Mouse (Mus musculus): ENCODE measurements at regions not wholly inside any gene's neighbourhood (a gene's known extent, or its start where the extent isn't known, plus 50 kb on each side); places are given as distances from the start of the nearest gene placed in this dataset.

GRCm38 (mm10) chr10:26434586-26434985 is 58.8 kb upstream of the L3mbtl3 start:
- no peak for DNase-seq (ENCODE audit: low spot score)

- DNase-seq (ENCODE audit: low spot score), result no peak
Measured at GRCm38 (mm10) chr10:26440720-26441119, 64.9 kb upstream of the L3mbtl3 start.

- peak; percentile 22 for DNase-seq (ENCODE audit: low spot score)
Measured at GRCm38 (mm10) chr10:26484311-26484710, 108.5 kb upstream of the L3mbtl3 start.

- no peak for DNase-seq (ENCODE audit: low spot score)
Measured at GRCm38 (mm10) chr10:26491351-26491750, 115.6 kb upstream of the L3mbtl3 start.

GRCm38 (mm10) chr10:26492146-26492545 is 116.4 kb upstream of the L3mbtl3 start:
- DNase-seq (ENCODE audit: low spot score), result no peak

GRCm38 (mm10) chr10:26492856-26493484 is 117.2 kb upstream of the L3mbtl3 start:
- no peak for DNase-seq (ENCODE audit: low spot score)

GRCm38 (mm10) chr10:26493801-26494200 is 118.0 kb upstream of the L3mbtl3 start:
- DNase-seq (ENCODE audit: low spot score), result no peak

GRCm38 (mm10) chr10:26494380-26494781 is 118.6 kb upstream of the L3mbtl3 start:
- DNase-seq (ENCODE audit: low spot score), result peak; percentile 69

- no peak for DNase-seq (ENCODE audit: low spot score)
Measured at GRCm38 (mm10) chr10:26500265-26500935, 124.6 kb upstream of the L3mbtl3 start.

GRCm38 (mm10) chr10:26520879-26521278 is 145.1 kb upstream of the L3mbtl3 start:
- no peak for DNase-seq (ENCODE audit: low spot score)

GRCm38 (mm10) chr10:26525848-26526546 is 150.2 kb upstream of the L3mbtl3 start:
- DNase-seq (ENCODE audit: low spot score), result no peak

GRCm38 (mm10) chr10:26540189-26540588 is 164.4 kb upstream of the L3mbtl3 start:
- DNase-seq (ENCODE audit: low spot score), result no peak

GRCm38 (mm10) chr10:26544061-26544460 is 168.3 kb upstream of the L3mbtl3 start:
- no peak for DNase-seq (ENCODE audit: low spot score)

- no peak for DNase-seq (ENCODE audit: low spot score)
Measured at GRCm38 (mm10) chr10:26544796-26545195, 169.0 kb upstream of the L3mbtl3 start.

GRCm38 (mm10) chr10:26556246-26556645 is 180.5 kb upstream of the L3mbtl3 start:
- no peak for DNase-seq (ENCODE audit: low spot score)

- DNase-seq (ENCODE audit: low spot score), result no peak
Measured at GRCm38 (mm10) chr10:26558118-26558517, 182.3 kb upstream of the L3mbtl3 start.

- DNase-seq (ENCODE audit: low spot score), result no peak
Measured at GRCm38 (mm10) chr10:26559323-26559722, 183.6 kb upstream of the L3mbtl3 start.

GRCm38 (mm10) chr10:26560456-26560855 is 184.7 kb upstream of the L3mbtl3 start:
- DNase-seq (ENCODE audit: low spot score), result no peak

GRCm38 (mm10) chr10:26564462-26564861 is 188.7 kb upstream of the L3mbtl3 start:
- DNase-seq (ENCODE audit: low spot score), result no peak

GRCm38 (mm10) chr10:26567613-26568012 is 185.6 kb upstream of the Arhgap18 start:
- no peak for DNase-seq (ENCODE audit: low spot score)

- DNase-seq (ENCODE audit: low spot score), result no peak
Measured at GRCm38 (mm10) chr10:26570468-26570867, 182.8 kb upstream of the Arhgap18 start.

GRCm38 (mm10) chr10:26571377-26571776 is 181.8 kb upstream of the Arhgap18 start:
- no peak for DNase-seq (ENCODE audit: low spot score)

- no peak for DNase-seq (ENCODE audit: low spot score)
Measured at GRCm38 (mm10) chr10:26576153-26576552, 177.1 kb upstream of the Arhgap18 start.
